In genomic region chr6:50760367-50760766, GRCm38 (mm10) we compare ENCODE assay signal across 12 mouse cellular contexts.
"Had no signal": no experiment of that assay in that cellular context is flagged by ENCODE, and none has a peak within 500 bp of the region (broad histone marks: within the 10 kb centered on the region; RNA-seq: fewer than 3 reads in every experiment).

No protein-coding gene starts in this region.

- H3K4me2 ChIP-seq: limb, embryonic 13.5 days; liver, embryonic 12.5 days; neural tube, embryonic 13.5 days; stomach, embryonic 15.5 days had no signal

- H3K4me3 ChIP-seq: limb, embryonic 13.5 days; liver, embryonic 12.5 days; neural tube, embryonic 13.5 days; stomach, embryonic 15.5 days had no signal

- H3K36me3 ChIP-seq: limb, embryonic 13.5 days; liver, embryonic 12.5 days; neural tube, embryonic 13.5 days; stomach, embryonic 15.5 days had no signal

- H3K4me1 ChIP-seq: limb, embryonic 13.5 days; liver, embryonic 12.5 days; neural tube, embryonic 13.5 days; stomach, embryonic 15.5 days had no signal

- H3K9ac ChIP-seq: limb, embryonic 13.5 days; liver, embryonic 12.5 days; neural tube, embryonic 13.5 days; stomach, embryonic 15.5 days had no signal

- ATAC-seq: intestine, postnatal 0 days; liver, embryonic 12.5 days; midbrain, embryonic 16.5 days had no signal

- DNase-seq: kidney, adult 8-10 months; kidney, postnatal 25 days; layer of hippocampus, adult 9-11 months; layer of hippocampus, postnatal 36 days; retina, postnatal 1 day; thymus, postnatal 4 days had no signal

- H3K27me3 ChIP-seq: liver, embryonic 12.5 days; neural tube, embryonic 13.5 days; stomach, embryonic 15.5 days had no signal

- H3K27ac ChIP-seq: limb, embryonic 13.5 days; liver, embryonic 12.5 days; neural tube, embryonic 13.5 days; stomach, embryonic 15.5 days had no signal

- H3K9me3 ChIP-seq: limb, embryonic 13.5 days; liver, embryonic 12.5 days; neural tube, embryonic 13.5 days; stomach, embryonic 15.5 days had no signal
